Mouse (Mus musculus): ENCODE measurements around the gene Notch2. TPM values are rescaled to one million over a fixed set of nuclear protein-coding genes. Genes with fewer than 3 reads are reported as not detected.

The Notch2 gene
- polyA plus RNA-seq, 1 experiment from 2014 or later, result 14.5 TPM

DNA sequence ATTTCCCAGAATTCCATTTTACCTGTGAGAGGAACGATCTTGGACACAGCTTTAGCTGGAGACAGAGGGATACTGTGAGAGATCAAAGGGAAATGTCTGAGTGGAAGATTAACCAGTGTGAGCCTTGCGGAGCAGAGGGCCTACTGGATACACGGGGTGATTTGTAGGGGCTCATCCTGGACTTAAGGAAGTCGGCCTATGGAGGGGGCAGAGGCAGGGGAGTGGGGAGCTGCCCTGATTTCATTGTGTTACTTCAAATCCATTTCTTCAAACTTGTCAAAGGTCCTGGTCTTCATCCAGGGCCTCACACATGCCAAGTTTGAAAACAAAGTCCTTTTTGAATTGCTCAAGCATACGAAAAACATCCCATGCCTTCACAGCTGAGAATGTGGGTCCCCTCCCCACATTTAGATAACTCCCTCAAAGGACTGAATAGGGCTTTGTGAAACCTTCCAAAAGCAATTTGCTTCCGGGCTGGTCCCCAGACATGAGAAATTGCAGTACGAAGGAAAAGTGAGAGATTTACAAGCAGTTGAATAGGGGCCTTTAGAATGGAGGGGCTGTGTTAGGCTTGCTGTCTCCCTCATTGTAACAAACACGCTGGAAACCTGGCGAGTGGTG is 91.6 kb downstream of the Notch2 start:
- Histone ChIP-seq H3K27ac (replicated peaks in 1 of 2; ENCODE audit: control insufficient read depth in 1 of 2, insufficient read depth in 1 of 2, low read depth in 2 of 2, low read length in 2 of 2) (peak overlapping the region; percentile 53 to 69), H3K27me3 (ENCODE audit: control insufficient read depth, insufficient read depth, low read length) (no peaks in the 10 kb centered on the region), H3K9me3 (ENCODE audit: control insufficient read depth, low read length) (peaks cover 11% of the 10 kb centered on the region), H3K36me3 (ENCODE audit: control insufficient read depth, insufficient read depth, low read length) (peaks cover 100% of the 10 kb centered on the region), H3K4me1 (ENCODE audit: control insufficient read depth in 2 of 2, insufficient read depth in 2 of 2, low read length in 2 of 2) (no peaks in the 10 kb centered on the region; a peak in 1 of 4 replicates), H3K4me3 (ENCODE audit: control insufficient read depth in 1 of 2, insufficient read depth in 1 of 2, low read depth in 1 of 2, low read length in 2 of 2) (no peak overlapping the region), H3K9ac (ENCODE audit: low read length) (no peak overlapping the region), H3K4me2 (ENCODE audit: low read length) (no peak overlapping the region)
- WGBS, result 62% methylated on average over 9 of the region's 9 CpGs
- no peak for ATAC-seq (ENCODE audit: insufficient number of reproducible peaks, insufficient read depth, low FRiP score, low read depth)

DNA sequence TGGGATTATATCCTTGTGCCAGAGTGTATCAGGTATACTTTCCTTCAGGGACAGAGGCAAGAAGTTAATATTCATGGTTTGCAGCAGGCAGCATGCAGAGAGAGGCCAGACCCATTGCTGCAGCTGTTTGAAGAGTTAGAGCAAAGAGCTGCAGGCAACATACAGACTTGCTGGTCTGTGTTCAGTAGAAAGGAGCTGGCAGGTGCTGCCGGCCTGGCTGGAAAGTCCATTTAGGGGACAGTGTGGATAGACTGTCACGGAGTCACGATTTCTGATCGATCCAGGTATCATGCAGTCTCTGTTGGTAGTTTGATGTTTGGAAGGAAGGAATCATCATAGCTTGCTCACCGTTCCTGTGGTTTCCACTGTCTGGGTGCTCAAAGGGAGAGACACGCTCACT is 92.2 kb downstream of the Notch2 start:
- 90% methylated on average over 6 of the region's 6 CpGs for WGBS
- peaks cover 94% of the 10 kb centered on the region for H3K36me3 ChIP-seq (ENCODE audit: control insufficient read depth, insufficient read depth, low read length)
- no peak overlapping the region for H3K4me2 ChIP-seq (ENCODE audit: low read length)
- H3K4me1 ChIP-seq (ENCODE audit: control insufficient read depth in 2 of 2, insufficient read depth in 2 of 2, low read length in 2 of 2), result no peaks in the 10 kb centered on the region; a peak in 1 of 4 replicates
- H3K9me3 ChIP-seq (ENCODE audit: control insufficient read depth, low read length), result peaks cover 11% of the 10 kb centered on the region
- H3K27me3 ChIP-seq (ENCODE audit: control insufficient read depth, insufficient read depth, low read length), result no peaks in the 10 kb centered on the region
- no peak for ATAC-seq (ENCODE audit: insufficient number of reproducible peaks, insufficient read depth, low FRiP score, low read depth)
- H3K4me3 ChIP-seq (ENCODE audit: control insufficient read depth in 1 of 2, insufficient read depth in 1 of 2, low read depth in 1 of 2, low read length in 2 of 2), result no peak overlapping the region
- H3K9ac ChIP-seq (ENCODE audit: low read length), result no peak overlapping the region
- H3K27ac ChIP-seq (replicated peaks in 1 of 2; ENCODE audit: control insufficient read depth in 1 of 2, insufficient read depth in 1 of 2, low read depth in 2 of 2, low read length in 2 of 2), result peak overlapping the region; percentile 53 to 69

DNA sequence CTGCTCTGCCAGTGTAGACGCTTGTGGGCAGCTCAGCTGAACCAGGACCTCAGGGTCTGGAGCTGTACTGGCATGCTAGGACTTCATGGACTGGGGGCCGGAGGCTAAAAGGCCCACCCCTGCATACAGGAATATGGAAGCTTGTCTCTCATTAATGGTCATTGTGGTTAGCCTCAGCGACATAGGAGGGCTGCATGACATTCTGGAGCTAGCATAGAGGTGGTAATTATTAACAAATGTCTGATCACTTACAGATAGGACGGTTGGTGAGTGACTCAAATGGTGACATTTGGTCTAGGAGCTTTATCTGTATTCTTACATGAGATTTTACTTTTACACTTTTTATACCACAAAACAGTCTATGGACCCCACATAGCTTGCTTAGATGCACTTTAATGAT is 92.8 kb downstream of the Notch2 start:
- H3K27ac ChIP-seq (replicated peaks in 1 of 2; ENCODE audit: control insufficient read depth in 1 of 2, insufficient read depth in 1 of 2, low read depth in 2 of 2, low read length in 2 of 2), result peak overlapping the region; percentile 27 to 69; a peak in 3 of 4 replicates
- no peak overlapping the region for H3K4me2 ChIP-seq (ENCODE audit: low read length)
- H3K4me3 ChIP-seq (ENCODE audit: control insufficient read depth in 1 of 2, insufficient read depth in 1 of 2, low read depth in 1 of 2, low read length in 2 of 2), result no peak overlapping the region

DNA sequence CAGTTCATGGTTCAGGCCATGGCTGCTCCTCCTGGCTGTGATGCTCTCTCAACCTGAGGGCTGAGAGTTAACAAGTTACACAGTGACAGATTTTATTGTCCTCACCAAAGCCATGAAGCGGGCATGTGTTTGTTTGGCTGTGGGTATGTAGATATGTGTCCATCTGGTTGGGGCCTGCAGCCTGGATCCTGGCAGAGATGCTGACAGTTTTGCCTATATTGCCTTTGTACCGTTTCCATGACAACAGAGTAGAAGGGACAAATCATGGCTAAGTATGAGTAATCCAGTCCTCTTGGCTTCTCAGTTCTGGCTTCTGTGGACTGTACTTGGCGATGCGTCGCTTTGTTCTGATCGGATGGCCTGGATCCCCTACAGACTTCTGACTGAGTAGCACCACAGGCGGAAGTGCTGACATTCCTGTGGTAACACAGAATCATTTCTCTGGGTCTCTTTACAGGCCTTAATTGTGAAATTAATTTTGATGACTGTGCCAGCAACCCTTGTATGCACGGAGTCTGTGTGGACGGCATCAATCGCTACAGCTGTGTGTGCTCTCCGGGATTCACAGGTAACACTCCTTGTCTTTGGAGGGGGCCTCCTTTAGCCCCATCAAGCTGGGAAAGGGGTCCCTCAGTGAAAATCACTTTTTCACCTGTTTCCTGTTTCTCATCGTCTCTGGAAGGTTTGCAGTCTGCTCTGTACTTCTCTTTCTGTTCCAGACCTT is 93.4 kb downstream of the Notch2 start:
- Histone ChIP-seq H3K4me2 (ENCODE audit: low read length) (no peak overlapping the region), H3K9me3 (ENCODE audit: control insufficient read depth, low read length) (peaks cover 11% of the 10 kb centered on the region), H3K27ac (replicated peaks in 1 of 2; ENCODE audit: control insufficient read depth in 1 of 2, insufficient read depth in 1 of 2, low read depth in 2 of 2, low read length in 2 of 2) (peak overlapping the region; percentile 14 to 27; a peak in 2 of 4 replicates), H3K36me3 (ENCODE audit: control insufficient read depth, insufficient read depth, low read length) (peaks cover 94% of the 10 kb centered on the region), H3K9ac (ENCODE audit: low read length) (no peak overlapping the region), H3K4me1 (ENCODE audit: control insufficient read depth in 2 of 2, insufficient read depth in 2 of 2, low read length in 2 of 2) (no peaks in the 10 kb centered on the region; a peak in 1 of 4 replicates), H3K27me3 (ENCODE audit: control insufficient read depth, insufficient read depth, low read length) (no peaks in the 10 kb centered on the region), H3K4me3 (ENCODE audit: control insufficient read depth in 1 of 2, insufficient read depth in 1 of 2, low read depth in 1 of 2, low read length in 2 of 2) (no peak overlapping the region)
- ATAC-seq (ENCODE audit: insufficient number of reproducible peaks, insufficient read depth, low FRiP score, low read depth), result no peak
- 85% methylated on average over 12 of the region's 12 CpGs for WGBS

More for the DNA sequence above, 92.8 kb downstream of the Notch2 start:
- peaks cover 94% of the 10 kb centered on the region for H3K36me3 ChIP-seq (ENCODE audit: control insufficient read depth, insufficient read depth, low read length)
- WGBS, result 84% methylated on average over 4 of the region's 4 CpGs
- no peak for ATAC-seq (ENCODE audit: insufficient number of reproducible peaks, insufficient read depth, low FRiP score, low read depth)
- no peaks in the 10 kb centered on the region for H3K27me3 ChIP-seq (ENCODE audit: control insufficient read depth, insufficient read depth, low read length)
- no peak overlapping the region for H3K9ac ChIP-seq (ENCODE audit: low read length)
- peaks cover 11% of the 10 kb centered on the region for H3K9me3 ChIP-seq (ENCODE audit: control insufficient read depth, low read length)
- H3K4me1 ChIP-seq (ENCODE audit: control insufficient read depth in 2 of 2, insufficient read depth in 2 of 2, low read length in 2 of 2), result no peaks in the 10 kb centered on the region; a peak in 1 of 4 replicates

DNA sequence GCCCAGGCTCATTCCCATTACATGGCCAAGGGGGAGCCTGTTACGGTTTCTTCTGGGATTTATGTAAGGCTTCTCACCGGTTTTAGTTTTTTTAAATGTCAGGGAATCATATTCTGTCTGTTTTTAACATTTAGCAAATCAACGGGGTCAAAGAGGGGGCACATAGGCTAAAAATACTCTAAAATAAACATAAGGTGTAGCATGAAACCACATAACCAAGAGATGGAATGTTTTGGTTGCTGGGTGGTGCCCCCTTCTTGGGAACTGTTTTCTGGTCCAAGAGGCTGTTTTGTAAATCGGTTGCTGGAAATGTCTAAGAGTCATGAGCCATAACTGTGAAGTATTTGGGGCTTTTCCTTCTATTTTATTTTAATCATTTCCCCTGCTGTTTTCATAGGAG is 95.1 kb downstream of the Notch2 start:
- Histone ChIP-seq H3K27ac (replicated peaks in 1 of 2; ENCODE audit: control insufficient read depth in 1 of 2, insufficient read depth in 1 of 2, low read depth in 2 of 2, low read length in 2 of 2) (no peak overlapping the region), H3K27me3 (ENCODE audit: control insufficient read depth, insufficient read depth, low read length) (no peaks in the 10 kb centered on the region), H3K4me1 (ENCODE audit: control insufficient read depth in 2 of 2, insufficient read depth in 2 of 2, low read length in 2 of 2) (no peaks in the 10 kb centered on the region; a peak in 1 of 4 replicates), H3K9ac (ENCODE audit: low read length) (no peak overlapping the region), H3K4me3 (ENCODE audit: control insufficient read depth in 1 of 2, insufficient read depth in 1 of 2, low read depth in 1 of 2, low read length in 2 of 2) (no peak overlapping the region), H3K36me3 (ENCODE audit: control insufficient read depth, insufficient read depth, low read length) (peaks cover 94% of the 10 kb centered on the region), H3K4me2 (ENCODE audit: low read length) (no peak overlapping the region), H3K9me3 (ENCODE audit: control insufficient read depth, low read length) (no peaks in the 10 kb centered on the region)
- no peak for ATAC-seq (ENCODE audit: insufficient number of reproducible peaks, insufficient read depth, low FRiP score, low read depth)
- 76% methylated on average over 4 of the region's 4 CpGs for WGBS

DNA sequence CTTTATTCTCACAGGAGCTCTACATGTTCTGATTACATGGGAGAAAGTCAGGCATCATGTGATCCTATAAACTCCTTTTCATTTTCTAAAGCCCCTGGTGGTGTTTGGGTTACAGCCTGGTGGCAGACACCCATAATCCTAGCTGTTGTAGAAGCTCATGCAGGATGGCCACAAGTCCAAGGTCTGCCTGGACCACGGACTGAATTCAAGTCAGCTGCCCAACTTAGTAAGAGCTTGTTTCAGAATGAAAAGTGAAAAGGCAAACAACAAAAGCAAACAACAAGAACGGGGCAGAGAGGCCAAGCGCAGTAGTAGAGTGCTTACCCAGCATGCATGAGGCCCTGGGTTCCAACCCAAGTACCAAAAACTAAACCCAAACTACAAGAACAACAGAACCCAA is 95.5 kb downstream of the Notch2 start:
- no peak overlapping the region for H3K4me3 ChIP-seq (ENCODE audit: control insufficient read depth in 1 of 2, insufficient read depth in 1 of 2, low read depth in 1 of 2, low read length in 2 of 2)
- no peak overlapping the region for H3K27ac ChIP-seq (replicated peaks in 1 of 2; ENCODE audit: control insufficient read depth in 1 of 2, insufficient read depth in 1 of 2, low read depth in 2 of 2, low read length in 2 of 2)
- H3K4me2 ChIP-seq (ENCODE audit: low read length), result no peak overlapping the region
- ATAC-seq (ENCODE audit: insufficient number of reproducible peaks, insufficient read depth, low FRiP score, low read depth), result no peak
- WGBS, result 88% methylated on average over 3 of the region's 3 CpGs
- no peak overlapping the region for H3K9ac ChIP-seq (ENCODE audit: low read length)
- H3K9me3 ChIP-seq (ENCODE audit: control insufficient read depth, low read length), result no peaks in the 10 kb centered on the region
- peaks cover 94% of the 10 kb centered on the region for H3K36me3 ChIP-seq (ENCODE audit: control insufficient read depth, insufficient read depth, low read length)
- H3K27me3 ChIP-seq (ENCODE audit: control insufficient read depth, insufficient read depth, low read length), result no peaks in the 10 kb centered on the region
- H3K4me1 ChIP-seq (ENCODE audit: control insufficient read depth in 2 of 2, insufficient read depth in 2 of 2, low read length in 2 of 2), result no peaks in the 10 kb centered on the region; a peak in 1 of 4 replicates

DNA sequence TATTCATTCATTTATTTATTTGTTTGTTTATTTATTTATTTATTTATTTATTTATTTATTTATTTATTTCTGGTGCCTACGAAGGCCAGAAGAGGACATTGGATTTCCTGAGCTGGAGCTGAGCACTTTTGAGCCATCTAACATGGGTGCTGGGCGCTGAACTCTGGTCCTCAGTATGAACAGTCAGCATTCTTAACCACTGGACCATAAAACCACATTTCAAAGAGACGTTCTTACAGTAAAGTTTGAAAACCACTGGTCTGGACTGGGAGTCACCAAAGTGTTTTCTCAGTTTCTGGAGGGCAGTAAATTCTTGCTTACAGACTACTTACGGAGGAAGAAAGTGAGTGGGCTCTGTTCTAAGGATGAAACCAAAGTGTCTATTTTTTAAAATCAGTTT is 97.3 kb downstream of the Notch2 start:
- Histone ChIP-seq H3K27me3 (ENCODE audit: control insufficient read depth, insufficient read depth, low read length) (no peaks in the 10 kb centered on the region), H3K27ac (replicated peaks in 1 of 2; ENCODE audit: control insufficient read depth in 1 of 2, insufficient read depth in 1 of 2, low read depth in 2 of 2, low read length in 2 of 2) (no peak overlapping the region), H3K4me1 (ENCODE audit: control insufficient read depth in 2 of 2, insufficient read depth in 2 of 2, low read length in 2 of 2) (no peaks in the 10 kb centered on the region; a peak in 1 of 4 replicates), H3K4me2 (ENCODE audit: low read length) (no peak overlapping the region), H3K4me3 (ENCODE audit: control insufficient read depth in 1 of 2, insufficient read depth in 1 of 2, low read depth in 1 of 2, low read length in 2 of 2) (no peak overlapping the region), H3K9ac (ENCODE audit: low read length) (no peak overlapping the region), H3K9me3 (ENCODE audit: control insufficient read depth, low read length) (no peaks in the 10 kb centered on the region), H3K36me3 (ENCODE audit: control insufficient read depth, insufficient read depth, low read length) (peaks cover 92% of the 10 kb centered on the region)
- WGBS, result 89% methylated on average over 4 of the region's 4 CpGs
- ATAC-seq (ENCODE audit: insufficient number of reproducible peaks, insufficient read depth, low FRiP score, low read depth), result no peak
